Mouse (Mus musculus) monocyte, adult 2 months (primary cell): Measurements from ENCODE around the gene Gabbr2.

Experiments
- DNase-seq, 2 experiments: peaks; one replicate each; pipeline ENCODE4 v3.0.0; 2022; ENCODE audit warnings: low spot score in 2 of 2, low read depth in 1 of 2

The Gabbr2 gene

DNA sequence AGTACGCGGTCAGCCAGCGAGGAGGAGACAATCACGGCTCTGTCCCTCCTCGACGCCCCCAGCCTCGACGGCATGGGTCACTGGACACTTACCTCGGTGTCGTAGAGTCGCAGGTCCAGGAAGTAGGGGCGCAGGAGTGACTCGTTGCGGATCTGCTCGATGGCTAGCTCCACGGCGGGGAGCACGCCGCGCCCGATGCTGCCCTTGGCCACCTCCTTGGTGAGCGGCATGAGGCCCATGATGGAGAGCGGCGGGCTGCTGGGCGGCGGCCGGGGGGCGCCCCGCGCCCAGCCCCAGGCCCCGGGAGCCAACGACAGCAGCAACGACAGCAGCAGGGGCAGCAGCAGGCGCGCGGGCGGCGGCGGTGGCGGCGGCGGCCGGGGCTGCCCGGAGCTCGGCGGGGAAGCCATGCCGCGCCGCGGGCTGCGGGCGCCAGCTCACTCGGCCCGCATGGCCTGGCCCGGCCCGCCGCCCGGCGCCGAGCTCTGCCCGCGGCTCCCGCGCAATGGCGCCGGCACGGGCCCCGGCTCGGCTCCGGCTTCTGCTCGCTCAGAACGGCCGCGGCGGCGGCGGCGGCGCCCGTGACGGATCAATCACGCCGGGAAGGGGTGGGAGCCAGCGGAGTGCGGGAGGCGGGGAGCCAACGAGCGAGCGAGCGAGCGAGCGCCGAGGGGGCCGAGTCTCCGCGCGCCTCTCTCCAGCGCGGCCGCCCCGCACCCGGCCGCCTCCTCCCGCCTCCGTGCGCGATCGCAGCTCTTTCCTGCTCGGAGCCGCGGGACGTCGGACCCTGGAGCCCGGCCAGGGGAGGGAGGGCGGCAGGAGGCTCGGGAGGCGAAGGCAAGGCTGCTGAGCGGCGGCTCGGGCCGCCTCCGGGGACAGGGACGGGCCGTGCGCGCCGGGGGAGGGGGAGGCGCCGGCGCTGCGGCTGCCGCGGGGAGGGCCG, at the start of gene Gabbr2:
Gene Gabbr2 (minus strand): TSS at position 858 of the 943 bp plus-strand sequence.
- no peak for DNase-seq

DNA sequence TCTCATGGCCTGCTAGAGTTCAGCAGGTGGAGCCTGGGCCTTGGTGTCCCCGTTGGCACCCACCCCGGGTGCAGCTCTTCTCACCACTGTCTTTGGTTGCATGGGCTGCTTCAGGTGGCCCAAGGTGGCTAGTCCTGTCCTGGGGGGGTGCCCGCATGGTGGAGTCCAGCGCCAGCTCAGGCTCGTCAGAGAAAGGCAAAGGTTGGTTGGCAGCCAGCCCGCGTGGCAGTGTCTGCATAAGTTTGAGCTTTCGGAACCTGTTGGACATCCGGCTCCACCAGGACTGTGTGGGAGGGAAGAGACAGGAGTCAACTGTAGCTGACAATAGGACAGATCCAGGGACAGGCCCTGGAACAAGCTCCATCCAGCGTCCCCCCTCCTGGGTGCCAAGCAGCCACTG, 47.9 kb upstream of the Gabbr2 start:
- DNase-seq = no peak

DNA sequence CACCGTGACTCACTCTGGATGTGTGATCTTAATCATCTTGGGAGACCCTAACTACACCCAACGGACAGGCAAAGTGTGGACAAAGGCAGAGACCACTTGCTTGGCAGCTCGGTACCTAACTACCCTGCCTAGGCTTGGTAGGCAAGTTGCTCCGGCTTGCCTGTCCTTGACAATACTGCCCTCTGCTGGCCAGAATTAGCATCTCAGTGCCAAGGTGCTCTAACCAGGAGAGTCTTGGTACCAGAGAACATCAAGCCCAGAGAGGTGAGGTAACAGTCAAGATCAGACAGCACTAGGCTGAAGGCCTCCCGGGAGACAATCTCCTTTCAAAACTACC, 45.6 kb upstream of the Gabbr2 start:
- peak in 1 of 2 experiments; percentile 41 for DNase-seq

DNA sequence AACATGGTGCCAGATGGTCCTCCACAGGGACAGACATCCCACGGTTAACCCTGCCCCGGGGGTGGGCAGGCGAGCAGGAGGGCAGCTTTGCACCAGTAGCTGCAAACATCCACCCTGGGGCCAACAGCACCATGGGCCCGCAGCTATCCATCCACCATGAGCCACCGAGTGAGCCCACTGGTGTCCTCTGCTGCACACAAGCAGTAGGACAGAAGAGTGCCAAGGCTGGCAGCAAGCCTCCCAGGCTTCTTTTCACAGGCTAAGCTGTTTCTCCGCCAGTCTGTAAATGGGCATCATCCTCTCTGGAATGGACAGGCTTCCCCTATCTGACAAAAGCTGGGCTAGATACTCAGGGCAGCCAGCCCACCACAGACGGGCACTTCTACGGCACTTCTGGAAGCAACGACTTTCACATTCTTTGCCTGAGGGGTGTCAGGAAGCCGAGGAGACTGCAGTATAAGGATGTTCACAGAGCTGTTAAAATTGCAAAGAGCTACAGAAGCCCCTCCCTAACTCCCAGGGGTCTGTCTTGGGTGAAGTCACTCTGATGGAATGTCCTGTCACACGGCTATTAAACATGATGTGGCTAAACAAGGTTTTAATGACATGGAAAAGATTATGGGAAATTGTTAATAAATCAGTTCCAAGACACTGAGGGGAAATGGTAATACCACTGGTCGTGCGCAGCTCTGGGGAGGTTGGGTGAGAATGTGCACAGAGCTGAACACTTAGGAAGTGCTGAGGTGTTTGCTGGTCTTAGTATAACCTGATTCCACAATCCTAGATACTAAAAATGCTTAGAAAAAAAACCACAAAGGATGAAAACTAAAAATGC, 45.0 kb upstream of the Gabbr2 start:
- DNase-seq = no peak

DNA sequence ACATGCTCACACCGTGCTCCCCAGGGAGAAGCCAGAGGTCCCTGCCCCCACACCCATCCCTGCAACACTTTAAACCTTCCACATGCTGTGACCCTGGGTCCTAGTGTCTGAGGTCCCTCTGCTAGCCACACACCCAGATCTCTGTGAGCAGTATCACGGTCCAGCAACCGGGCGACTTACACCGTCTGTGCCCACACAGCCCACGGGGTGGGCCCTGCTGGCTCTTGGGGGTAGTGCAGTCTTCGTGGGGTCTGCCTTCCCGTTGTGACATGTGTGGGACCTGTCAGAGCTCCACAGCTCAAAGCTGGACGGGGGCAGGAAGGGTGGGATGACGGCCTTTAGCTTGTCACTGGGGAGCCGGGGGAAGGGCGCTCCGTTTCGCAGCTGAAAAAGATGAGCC, 43.9 kb upstream of the Gabbr2 start:
- no peak for DNase-seq

DNA sequence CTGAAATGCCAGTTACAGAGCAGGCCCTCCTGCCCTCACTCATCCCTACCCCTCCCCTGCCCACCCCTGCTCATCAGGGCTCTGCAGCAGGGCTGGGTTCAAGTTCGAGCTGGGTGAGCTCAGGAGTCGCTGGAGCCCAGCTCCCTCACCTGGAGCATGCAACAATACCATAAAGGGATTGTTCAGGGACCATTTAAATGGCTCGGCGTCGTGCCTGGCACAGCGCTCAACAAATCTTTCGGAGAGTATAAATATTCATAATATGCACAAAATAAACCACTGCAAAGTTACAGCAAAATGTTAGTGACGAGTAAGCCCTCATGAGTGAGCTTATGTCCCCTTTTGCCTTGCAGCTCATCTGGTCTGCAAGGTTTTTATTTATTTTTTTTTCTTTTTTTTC, 40.5 kb upstream of the Gabbr2 start:
- DNase-seq = no peak

DNA sequence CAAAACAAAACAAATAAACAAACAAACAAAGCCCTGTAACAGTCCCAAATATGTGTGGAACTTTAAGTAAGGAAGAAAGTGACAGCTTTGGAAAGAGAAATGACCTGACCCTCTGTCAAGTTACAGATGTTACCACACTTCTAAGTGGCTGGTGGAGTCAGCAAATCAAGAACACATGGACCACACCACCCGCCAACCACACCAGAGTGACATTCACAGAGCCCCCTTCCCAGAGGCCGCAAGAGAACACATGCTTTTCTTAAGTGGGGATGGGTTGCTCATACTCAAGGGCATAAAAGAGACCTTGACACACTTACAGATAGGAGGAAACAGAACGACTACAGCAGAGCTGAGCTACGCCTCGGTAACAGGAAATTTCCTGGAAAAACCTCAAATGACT, 37.1 kb upstream of the Gabbr2 start:
- no peak for DNase-seq

DNA sequence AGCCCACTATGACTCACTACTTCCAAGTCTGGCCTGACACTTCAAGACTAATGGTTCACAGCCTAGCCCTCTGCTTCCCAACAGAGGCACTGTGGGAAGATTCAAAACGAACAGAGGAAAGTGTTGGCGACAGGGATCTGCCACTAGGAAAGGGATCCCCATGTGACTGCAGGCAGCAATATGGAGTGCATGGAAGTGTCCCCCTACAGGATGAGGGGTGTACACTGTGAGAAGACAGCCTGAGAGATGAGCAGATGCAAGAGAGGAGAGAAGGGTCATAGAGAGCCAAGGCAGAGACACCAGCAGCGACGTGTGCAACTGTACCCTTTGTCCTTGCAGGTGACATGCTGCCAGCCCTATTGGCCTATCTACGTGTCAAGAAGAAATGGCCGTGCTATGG, 32.3 kb upstream of the Gabbr2 start:
- no peak for DNase-seq

DNA sequence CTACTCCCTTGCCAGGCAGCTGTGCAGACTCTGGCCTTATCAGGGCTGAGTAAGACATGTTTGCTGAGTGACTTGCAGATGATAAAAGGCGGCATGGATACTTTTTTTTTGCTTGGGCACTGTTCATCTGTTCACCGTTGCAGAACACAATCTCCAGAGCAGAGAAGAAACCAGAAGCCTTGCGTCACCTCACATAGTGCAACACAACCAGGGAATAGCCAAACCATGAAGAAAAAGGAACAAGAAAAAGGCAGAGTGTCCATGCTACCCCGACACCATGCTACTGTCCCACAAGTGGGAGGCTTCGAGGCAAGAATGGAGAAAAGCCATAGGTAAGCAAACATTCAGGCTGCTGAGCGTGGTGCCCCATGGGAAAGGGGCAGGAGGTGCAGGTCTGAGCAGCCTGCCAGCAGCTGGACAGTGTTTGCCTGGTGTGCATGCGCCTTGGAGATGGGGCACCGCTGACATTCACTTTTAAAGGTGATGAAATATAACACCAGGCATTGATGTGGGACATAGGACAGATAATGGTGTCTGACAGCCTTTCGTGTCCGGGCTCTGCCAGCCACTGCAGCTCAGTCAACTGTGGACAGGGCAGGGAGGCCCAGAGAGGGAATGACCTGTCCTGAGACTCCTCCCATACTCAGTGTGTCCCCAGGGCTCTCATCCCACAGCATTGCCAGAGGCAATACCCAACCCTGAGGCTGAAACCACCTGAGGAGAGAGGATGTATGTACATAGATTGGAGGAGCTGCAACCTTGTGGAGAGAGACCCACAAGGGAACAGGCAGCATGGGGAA, 31.3 kb upstream of the Gabbr2 start:
- DNase-seq = no peak

DNA sequence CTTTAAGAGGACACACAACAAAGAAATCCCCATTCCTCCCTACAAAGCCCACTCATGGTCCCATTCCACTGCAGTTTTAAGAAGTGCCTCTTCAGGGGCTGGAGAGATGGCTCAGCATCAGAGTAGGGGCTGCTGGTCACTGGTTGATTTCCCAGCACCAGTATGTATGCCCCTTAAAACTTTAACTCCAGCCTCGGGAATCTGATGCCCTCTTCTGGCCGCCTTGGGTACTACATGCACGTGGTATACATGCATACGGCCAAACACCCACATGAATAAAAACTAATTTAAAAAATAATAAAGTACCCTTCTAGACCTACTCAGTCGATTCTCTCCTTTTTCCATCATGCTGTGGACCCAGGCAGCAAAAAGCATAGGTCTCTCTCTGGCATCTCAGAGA, 28.9 kb upstream of the Gabbr2 start:
- DNase-seq = peak in 1 of 2 experiments; percentile 57

DNA sequence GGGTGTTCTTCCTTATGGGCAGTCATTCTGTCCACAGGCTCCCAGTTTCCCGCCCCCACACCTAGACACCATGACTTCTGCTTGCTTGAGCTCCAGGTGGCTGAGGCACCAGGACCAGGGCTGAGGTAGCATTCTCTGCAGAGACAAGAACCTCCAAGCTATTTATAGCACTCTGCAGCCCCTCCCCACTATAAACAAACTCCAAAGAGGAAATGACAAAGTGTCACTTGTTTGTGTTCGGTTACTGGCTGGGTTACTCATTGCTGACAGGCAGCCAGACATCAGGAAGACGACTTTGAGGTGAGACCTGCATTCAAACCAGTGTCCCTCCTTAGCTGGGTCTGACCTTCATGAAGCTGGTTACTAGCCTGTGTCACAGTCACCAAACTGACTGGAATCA, 23.5 kb upstream of the Gabbr2 start:
- DNase-seq = no peak

DNA sequence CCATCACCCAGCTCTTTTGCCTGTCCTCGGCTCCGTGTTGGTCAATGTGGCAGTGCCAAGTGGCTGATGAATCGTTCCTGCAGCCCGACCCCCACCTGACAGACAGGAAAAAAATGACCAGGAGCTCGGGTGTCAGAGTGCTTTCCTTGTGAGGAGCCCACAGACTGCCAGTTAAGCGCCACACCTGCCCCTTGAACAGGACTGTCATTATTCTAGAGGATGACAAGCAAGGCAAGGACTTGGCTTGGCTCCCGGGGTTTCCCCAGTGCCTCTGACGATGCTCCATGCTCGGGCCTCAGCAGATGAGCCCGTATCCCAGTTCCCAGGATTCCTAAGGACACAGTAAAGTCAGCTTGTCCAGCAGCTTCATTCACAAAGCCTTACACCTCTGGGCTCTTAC, 20.8 kb upstream of the Gabbr2 start:
- DNase-seq = no peak

DNA sequence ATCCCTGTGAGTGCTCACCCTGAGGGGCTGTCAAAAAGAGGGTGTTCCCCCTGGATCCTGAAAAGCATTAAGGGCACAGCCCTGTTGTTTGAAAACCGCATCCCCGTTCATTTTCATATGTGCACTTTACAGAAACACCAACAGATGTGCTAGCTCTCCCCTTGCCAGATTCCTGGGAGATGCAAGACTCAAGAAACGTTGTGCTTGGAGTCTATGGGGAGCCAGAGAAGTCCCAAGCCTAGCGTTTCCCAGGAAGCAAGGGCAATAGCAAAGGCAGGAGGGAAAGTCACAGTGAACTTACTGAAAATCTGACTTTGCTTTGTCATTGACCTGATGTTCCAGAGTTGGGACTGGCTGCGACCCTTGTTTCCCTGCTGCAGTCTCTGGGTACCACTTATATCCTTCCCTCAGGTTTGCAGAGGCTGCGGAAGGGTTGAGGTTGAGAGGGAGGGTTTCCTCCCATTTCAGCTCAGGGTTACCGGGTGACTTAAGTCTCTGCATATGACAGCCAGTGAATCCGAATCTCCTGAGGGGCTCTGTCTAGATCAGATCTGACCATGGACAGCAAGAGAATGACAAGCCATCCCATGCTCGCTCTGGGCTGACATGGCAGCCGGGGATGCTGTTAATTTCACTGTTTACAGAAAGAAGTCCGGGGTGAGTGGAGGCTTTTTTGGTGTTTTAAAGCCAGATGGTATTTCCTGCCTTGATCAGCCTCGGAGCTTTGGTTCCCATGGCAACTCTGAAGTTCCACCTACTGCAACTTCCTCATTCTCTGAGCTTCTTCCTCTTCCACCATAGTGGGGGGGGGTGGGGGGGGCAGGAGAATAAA, 18.9 kb upstream of the Gabbr2 start:
- DNase-seq = peak; percentile 36 to 59

DNA sequence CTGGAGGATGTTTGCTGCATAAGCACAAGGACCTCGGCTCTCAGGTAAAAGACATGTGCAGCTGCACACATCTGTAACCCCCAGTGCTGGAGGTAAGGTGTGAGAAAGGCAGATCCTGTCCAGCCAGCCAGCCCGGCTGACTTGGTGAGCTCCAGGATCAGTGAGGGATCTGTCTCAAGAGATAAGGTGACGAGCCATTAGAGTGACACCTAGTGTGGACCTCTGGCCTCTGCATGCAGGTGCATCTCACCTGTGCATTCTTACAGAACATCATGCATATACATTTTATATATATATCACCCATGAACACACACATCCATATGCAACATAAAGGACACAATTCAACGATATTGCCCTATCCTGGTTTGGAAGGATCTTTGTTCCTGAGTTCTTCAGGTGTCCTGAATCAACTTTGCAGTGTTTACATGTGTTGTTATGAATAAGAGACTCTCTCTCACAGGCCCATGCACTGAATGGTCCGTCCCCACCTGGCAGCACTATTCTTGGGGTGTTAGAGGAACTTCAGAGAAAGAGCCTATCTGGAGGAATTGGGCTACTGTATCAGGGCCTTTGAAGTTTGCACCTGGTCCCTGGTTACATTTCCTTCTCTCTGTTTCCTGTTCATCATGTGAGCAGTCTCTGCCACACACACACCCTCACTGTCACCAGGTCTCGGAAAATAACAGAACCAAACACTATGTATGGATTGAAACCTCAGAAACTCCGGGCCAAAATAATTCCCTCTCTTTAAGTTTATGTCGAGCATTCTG, 9.1 kb upstream of the Gabbr2 start:
- no peak for DNase-seq

DNA sequence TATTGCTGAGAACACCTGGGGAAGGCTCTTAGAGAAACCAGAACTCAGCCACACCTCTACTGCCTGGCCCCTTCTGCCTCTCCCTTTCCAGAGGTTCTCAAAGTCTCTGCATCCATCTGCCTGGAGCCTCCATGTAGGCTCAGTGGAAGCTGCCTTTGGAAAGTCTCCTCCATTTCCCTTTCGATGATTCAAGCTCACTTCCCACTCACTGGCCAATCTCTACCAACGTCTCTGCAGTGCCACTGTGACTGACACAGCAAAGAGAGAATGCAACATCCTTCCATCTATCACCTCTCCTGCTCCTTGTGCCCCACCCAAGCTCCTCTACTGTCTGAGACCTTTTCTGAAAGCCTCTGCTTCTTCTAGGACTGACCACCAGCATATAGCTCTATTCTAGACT, 6.3 kb upstream of the Gabbr2 start:
- no peak for DNase-seq

DNA sequence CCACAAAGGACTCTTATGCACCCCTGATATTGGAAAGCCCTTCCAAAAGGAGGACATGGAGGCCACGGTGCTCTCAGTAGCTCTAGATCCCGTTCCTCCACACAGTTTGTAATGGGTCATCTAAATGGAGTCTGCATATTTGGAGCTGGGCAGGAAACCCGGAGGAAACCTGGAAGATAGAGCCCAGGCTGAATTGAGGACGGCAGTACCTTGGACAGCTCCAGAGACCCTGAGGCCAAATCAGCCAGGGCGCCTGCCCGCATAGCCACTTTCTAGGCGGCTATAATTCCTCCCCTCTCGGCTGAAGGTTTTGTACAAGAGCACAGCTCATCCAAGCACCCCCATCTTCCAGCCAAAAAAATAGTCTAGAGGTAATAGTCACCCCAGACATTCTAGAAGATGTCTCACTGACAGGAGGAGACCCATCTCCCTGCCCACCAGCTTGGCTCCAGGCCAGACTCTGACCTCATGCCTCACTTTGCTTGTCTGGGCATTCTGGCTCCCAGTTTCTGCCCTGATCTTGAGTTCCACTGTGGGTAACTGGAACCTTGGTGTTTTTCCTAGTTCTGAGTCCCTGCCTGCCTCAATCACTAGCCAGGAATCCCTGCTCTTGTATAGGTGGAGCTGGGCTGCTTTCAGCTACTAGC, 1.3 kb upstream of the Gabbr2 start:
- no peak for DNase-seq

DNA sequence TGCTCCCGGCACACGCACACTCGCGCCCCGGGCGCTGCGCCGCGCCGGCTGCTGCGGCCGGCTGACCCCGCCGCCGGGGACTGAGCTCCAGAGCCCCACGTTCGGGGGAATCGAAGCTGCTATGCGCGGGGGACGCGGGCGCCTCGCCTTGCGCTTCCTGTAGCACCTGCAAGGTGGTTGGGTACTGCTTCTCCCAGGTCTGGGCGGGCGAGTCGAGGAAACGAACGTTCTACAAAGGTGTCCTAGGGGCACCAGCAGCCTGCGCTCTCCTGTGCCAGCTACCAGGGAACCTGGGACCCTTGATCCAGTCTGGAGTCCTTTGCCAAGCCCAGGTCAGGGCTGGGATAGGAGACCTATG, 265 bp upstream of the Gabbr2 start:
- DNase-seq = no peak

DNA sequence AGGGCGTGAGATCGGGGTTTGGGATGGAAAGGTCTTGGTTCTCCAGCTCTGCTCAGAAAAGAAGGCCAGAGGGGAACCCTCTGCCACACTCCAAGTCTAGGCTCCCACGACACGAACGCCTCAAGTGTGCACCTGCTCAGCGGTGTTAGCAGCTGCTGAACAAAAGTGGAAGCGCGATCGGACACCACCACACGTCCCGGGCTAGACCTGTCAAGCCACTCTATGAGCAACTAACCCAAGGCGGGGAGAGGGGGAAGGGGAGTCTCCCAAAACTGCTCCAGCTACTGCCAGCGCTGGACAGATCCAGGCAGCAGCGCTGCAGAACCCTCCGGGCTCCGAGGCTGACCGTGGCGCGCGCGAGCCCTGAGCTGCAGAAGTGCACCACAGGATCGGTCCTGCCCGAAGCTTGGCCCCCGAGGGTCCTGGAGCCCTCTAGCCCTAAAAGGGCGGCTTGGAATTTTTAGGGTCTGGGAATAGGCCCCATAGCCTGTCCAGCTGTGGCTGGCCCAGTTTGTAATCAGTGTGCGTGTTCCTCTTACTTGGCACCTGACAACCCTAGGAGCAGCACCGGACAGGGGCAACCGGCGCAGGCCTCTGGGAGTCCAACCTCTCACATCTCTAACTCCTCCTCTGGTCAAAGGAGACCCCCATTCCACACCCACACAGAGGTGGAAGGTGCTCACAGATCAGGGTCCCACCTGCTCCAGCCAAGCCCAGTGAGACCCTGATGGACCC, 1.2 kb downstream of the Gabbr2 start:
- no peak for DNase-seq

DNA sequence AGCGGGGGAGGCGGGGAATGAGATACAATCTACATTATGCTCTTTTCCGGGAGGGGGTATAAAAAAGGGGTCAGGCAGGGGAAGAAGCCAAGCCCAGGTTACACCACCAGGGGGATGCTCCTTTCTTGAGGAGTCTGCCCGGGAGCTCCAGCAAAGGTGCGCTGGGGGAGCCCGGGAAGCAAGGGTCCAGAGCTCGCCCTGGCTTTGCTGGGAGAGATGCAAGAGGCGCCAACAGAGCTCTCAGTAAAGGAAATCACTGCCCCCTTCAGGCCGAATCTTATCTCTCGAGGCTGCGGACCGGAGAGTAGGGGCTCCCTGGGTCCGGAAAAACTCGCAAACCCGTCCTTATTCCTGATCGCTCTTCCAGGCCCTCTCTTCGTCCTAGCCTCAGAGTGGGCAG, 1.8 kb downstream of the Gabbr2 start:
- no peak for DNase-seq
